Mouse (Mus musculus) intestine, embryonic 15.5 days (tissue): Measurements from ENCODE around the gene Ucma. TPM values are rescaled to one million over a fixed set of nuclear protein-coding genes. Genes with fewer than 3 reads are reported as not detected.

ENCODE experiments used
- ATAC-seq: fragments of 200-750 bp; cut with Nextera tagmentation; 2 replicates; pipeline ENCODE4 v1.8.0; 2017; ENCODE audit warnings: moderate TSS enrichment, moderate library complexity
- H3K27ac ChIP-seq: fragments of 300-500 bp; sonication (generic); 2 replicates; pipeline ENCODE4 v1.5.1; 2015; ENCODE audit warnings: mild to moderate bottlenecking, inconsistent platforms
- H3K27me3 ChIP-seq: fragments of 300-500 bp; sonication (generic); replicated peaks from 2 replicates; pipeline ENCODE4 v1.6.1; 2015; ENCODE audit warnings: inconsistent platforms
- H3K36me3 ChIP-seq: fragments of 300-500 bp; sonication (generic); 2 replicates; pipeline ENCODE4 v1.6.1; 2015; ENCODE audit warnings: inconsistent platforms
- H3K4me1 ChIP-seq: fragments of 300-500 bp; sonication (generic); replicated peaks from 2 replicates; pipeline ENCODE4 v1.6.1; 2015; ENCODE audit warnings: inconsistent platforms
- H3K4me2 ChIP-seq: fragments of 300-500 bp; sonication (generic); replicated peaks from 2 replicates; pipeline ENCODE4 v1.6.1; 2015; ENCODE audit warnings: mild to moderate bottlenecking, inconsistent platforms
- H3K4me3 ChIP-seq: fragments of 300-500 bp; sonication (generic); replicated peaks from 2 replicates; pipeline ENCODE4 v1.5.1; 2015; ENCODE audit warnings: inconsistent platforms
- H3K9ac ChIP-seq: fragments of 300-500 bp; sonication (generic); 2 replicates; pipeline ENCODE4 v1.6.1; 2015; ENCODE audit warnings: inconsistent platforms
- H3K9me3 ChIP-seq: fragments of 300-500 bp; sonication (generic); 2 replicates; pipeline ENCODE4 v1.6.1; 2016; ENCODE audit warnings: inconsistent platforms
- WGBS: fragments of 180-500 bp; shearing (Covaris S2); methylation state at CpG from one replicate; pipeline ENCODE4 v1.1.7; 2015; 5-methylcytosine and 5-hydroxymethylcytosine counted together
- polyA plus RNA-seq: library from polyadenylated mRNA; unstranded; fragments of >200 nt; fragmentation: Nextera tagmentation; extraction: Ambion mirVana; gene quantifications from 2 replicates; pipeline ENCODE4 v1.2.1, GENCODE M21; 2015

The Ucma gene
- polyA plus RNA-seq, 1 experiment from 2014 or later: not detected

DNA sequence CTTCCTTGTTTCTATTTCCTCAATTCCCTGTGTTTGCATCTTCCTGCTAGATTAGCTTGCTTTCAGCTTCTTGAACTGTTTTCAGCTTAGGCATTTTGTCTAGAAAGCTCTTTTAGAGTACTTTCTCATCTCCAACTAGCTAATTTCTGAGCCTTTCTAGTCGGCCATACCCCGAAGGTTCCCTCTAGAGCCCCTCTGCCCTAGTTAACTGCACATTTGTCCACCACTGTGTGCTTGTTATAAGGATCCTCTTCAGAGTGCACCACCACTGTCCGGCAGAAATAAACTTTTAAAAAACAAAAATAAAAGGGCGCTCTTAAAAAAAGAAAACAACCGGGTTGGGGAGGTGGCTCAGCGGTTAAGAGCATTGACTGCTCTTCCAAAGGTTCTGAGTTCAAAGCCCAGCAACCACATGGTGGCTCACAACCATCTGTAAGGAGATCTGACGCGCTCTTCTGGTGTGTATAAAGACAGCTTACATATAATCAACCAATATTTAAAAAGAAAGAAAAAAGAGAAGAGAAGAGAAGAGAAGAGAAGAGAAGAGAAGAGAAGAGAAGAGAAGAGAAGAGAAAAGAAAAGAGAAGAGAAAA, 36.1 kb downstream of the Ucma start:
- ATAC-seq: peak; percentile 40; the same call in 1 of the 2 replicates
- peak overlapping the region; percentile 55 for H3K4me2 ChIP-seq
- H3K27me3 ChIP-seq: no peaks in the 10 kb centered on the region
- peaks cover 6% of the 10 kb centered on the region; the same call in 1 of the 2 replicates for H3K4me1 ChIP-seq
- peak overlapping the region; percentile 74 for H3K4me3 ChIP-seq
- H3K9ac ChIP-seq: peak overlapping the region; percentile 65
- 11% methylated on average over 8 of the region's 8 CpGs for WGBS
- H3K9me3 ChIP-seq: no peaks in the 10 kb centered on the region
- no peaks in the 10 kb centered on the region for H3K36me3 ChIP-seq
- no peak overlapping the region for H3K27ac ChIP-seq

DNA sequence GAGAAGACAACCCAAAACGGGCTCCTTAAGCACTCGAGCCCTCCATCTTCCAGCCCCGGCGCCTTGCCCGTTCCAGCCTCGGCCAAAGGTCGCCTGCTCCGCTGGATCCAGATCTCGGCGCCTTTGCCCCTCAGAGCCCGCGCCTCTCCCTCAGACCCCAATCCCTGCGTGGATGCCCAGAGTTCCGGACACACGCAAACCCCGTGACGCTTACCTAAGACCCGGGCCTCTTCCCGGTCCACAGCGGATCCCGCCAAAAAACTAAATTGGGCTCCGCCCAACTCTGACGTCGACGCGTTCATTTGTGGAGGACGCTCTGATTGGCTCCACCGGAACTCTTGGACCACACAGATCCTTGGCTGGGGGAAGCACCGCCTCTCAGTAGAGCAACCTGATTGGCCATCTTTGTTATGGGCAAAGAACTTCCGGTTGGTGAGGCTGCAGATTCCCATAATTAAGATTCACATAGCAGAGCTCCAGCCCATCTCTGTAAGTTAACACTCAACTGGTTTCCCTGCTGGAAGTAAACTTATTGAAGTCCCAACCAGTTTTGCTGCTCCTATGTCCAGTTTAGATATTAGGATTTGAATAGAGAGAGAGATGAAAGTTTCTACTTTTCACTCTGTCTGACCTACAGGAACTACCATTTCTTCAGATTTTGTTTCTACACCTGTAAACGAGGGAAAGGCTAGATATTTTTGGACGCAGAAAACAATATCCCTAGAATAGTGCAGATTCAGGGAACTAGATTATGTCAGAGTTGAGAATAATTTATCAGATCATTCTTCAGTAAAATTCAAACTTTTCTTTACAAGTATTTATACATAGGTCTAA, 36.8 kb downstream of the Ucma start, which contains the start of gene Mcm10:
Gene Mcm10, minus strand, starts transcription at position 301 of the 834 bp plus-strand sequence.
- H3K4me3 ChIP-seq: peak within 1 kb of the TSS; percentile 74
- 3% methylated on average over 32 of the region's 32 CpGs for WGBS
- no peaks in the 10 kb centered on the region for H3K36me3 ChIP-seq
- H3K9ac ChIP-seq: peak within 1 kb of the TSS; percentile 65
- H3K4me2 ChIP-seq: peak within 1 kb of the TSS; percentile 55
- ATAC-seq: peak; percentile 99
- peaks cover 6% of the 10 kb centered on the region; the same call in 1 of the 2 replicates for H3K4me1 ChIP-seq
- H3K9me3 ChIP-seq: no peaks in the 10 kb centered on the region
- 0 out of 2 replicates have a peak within 1 kb of the TSS, but pooled peaks have one; percentile 59 for H3K27ac ChIP-seq
- no peaks in the 10 kb centered on the region for H3K27me3 ChIP-seq

GRCm38 (mm10) chr2:5014616-5015015, 38.7 kb downstream of the Ucma start:
- WGBS: 74% methylated on average over 7 of the region's 7 CpGs
- no peaks in the 10 kb centered on the region for H3K9me3 ChIP-seq
- no peak overlapping the region for H3K4me2 ChIP-seq
- H3K9ac ChIP-seq: no peak overlapping the region
- H3K27me3 ChIP-seq: no peaks in the 10 kb centered on the region
- no peak overlapping the region for H3K27ac ChIP-seq
- H3K36me3 ChIP-seq: no peaks in the 10 kb centered on the region
- H3K4me3 ChIP-seq: no peak overlapping the region
- ATAC-seq: no peak
- peaks cover 6% of the 10 kb centered on the region; the same call in 1 of the 2 replicates for H3K4me1 ChIP-seq

- ATAC-seq: no peak
- H3K4me2 ChIP-seq: no peak overlapping the region
- H3K9ac ChIP-seq: no peak overlapping the region
- H3K4me1 ChIP-seq: peaks cover 6% of the 10 kb centered on the region; the same call in 1 of the 2 replicates
- WGBS: 85% methylated on average over 6 of the region's 6 CpGs
- H3K36me3 ChIP-seq: no peaks in the 10 kb centered on the region
- H3K4me3 ChIP-seq: no peak overlapping the region
- H3K27ac ChIP-seq: no peak overlapping the region
- no peaks in the 10 kb centered on the region for H3K27me3 ChIP-seq
- no peaks in the 10 kb centered on the region for H3K9me3 ChIP-seq
Measured at GRCm38 (mm10) chr2:5015527-5015926, 39.6 kb downstream of the Ucma start.

DNA sequence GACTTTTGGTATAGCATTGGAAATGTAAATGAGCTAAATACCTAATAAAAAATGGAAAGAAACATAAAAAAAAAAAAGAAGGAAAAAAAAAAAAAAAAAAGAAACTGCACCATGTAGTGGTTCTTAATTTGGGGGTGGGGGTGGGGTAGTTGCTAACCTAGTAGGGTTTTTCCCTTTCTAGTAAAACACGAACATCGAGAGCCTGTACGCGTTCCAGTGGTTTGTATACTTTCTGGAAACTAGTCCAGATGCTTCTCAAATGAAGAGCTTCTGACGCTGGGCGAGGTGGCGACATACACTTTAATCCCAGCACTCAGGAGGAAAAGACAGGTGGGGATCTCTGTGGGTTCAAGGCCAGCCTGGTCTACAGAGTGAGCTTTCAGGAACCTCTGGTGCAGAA, 41.0 kb downstream of the Ucma start:
- H3K9ac ChIP-seq: no peak overlapping the region

GRCm38 (mm10) chr2:5019708-5020107, 43.8 kb downstream of the Ucma start:
- no peaks in the 10 kb centered on the region for H3K9me3 ChIP-seq
- WGBS: 59% methylated on average over 1 of the region's 1 CpGs
- H3K36me3 ChIP-seq: no peaks in the 10 kb centered on the region
- no peak overlapping the region for H3K4me3 ChIP-seq
- ATAC-seq: no peak
- H3K27me3 ChIP-seq: no peaks in the 10 kb centered on the region
- no peak overlapping the region for H3K4me2 ChIP-seq
- no peak overlapping the region for H3K27ac ChIP-seq
- H3K9ac ChIP-seq: no peak overlapping the region
- H3K4me1 ChIP-seq: no peaks in the 10 kb centered on the region

More for the DNA sequence above, 41.0 kb downstream of the Ucma start:
- ATAC-seq: no peak
- Histone ChIP-seq H3K4me3 (no peak overlapping the region), H3K9me3 (no peaks in the 10 kb centered on the region), H3K4me2 (no peak overlapping the region), H3K27me3 (no peaks in the 10 kb centered on the region), H3K27ac (no peak overlapping the region), H3K4me1 (no peaks in the 10 kb centered on the region), H3K36me3 (no peaks in the 10 kb centered on the region)
- 89% methylated on average over 7 of the region's 7 CpGs for WGBS

GRCm38 (mm10) chr2:5023275-5023674, 47.4 kb downstream of the Ucma start:
- H3K4me2 ChIP-seq: no peak overlapping the region
- ATAC-seq: no peak
- no peaks in the 10 kb centered on the region for H3K4me1 ChIP-seq
- no peak overlapping the region for H3K9ac ChIP-seq
- H3K27ac ChIP-seq: no peak overlapping the region
- no peaks in the 10 kb centered on the region for H3K36me3 ChIP-seq
- no peaks in the 10 kb centered on the region for H3K9me3 ChIP-seq
- H3K4me3 ChIP-seq: no peak overlapping the region
- WGBS: 63% methylated on average over 2 of the region's 2 CpGs
- no peaks in the 10 kb centered on the region for H3K27me3 ChIP-seq

DNA sequence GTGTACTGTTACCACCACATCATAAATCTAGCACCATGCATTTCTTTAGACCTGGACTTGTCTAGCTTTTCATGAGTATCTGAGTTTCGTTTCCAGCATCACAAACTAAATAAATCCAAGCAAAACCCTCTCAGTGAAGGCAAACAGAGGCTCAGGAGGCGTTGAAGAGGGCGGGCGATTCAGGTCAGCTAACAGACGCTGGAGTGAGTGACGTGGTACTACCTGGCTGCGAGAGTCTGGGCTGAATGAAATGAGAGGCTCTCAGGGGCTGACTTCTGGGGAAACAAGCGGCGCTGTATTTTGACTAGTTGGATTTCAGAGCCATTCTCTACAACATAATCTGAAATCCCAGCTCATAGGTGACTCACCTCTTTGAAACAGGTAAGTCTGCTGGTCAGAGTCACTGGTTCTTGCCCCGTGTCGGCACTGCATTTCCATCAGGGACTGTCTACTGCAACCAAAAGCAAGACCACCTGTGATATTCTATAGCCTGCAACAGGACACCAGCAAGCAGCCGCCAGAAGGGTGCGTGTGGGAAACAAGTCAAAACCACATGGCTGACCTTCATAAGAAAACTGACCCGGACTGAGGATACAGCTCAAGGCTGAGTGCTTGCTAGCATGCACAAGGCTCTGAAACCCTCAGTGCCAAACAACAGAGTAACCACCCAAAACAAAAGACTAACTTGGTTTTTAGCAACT, 47.9 kb downstream of the Ucma start:
- Histone ChIP-seq H3K4me3 (no peak overlapping the region), H3K9me3 (no peaks in the 10 kb centered on the region), H3K27me3 (no peaks in the 10 kb centered on the region), H3K4me1 (no peaks in the 10 kb centered on the region), H3K4me2 (no peak overlapping the region), H3K27ac (no peak overlapping the region), H3K9ac (no peak overlapping the region), H3K36me3 (no peaks in the 10 kb centered on the region)
- 66% methylated on average over 14 of the region's 14 CpGs for WGBS
- no peak for ATAC-seq

GRCm38 (mm10) chr2:5025162-5025733, 49.3 kb downstream of the Ucma start:
- Histone ChIP-seq H3K4me2 (no peak overlapping the region), H3K27ac (no peak overlapping the region), H3K36me3 (no peaks in the 10 kb centered on the region), H3K4me1 (no peaks in the 10 kb centered on the region), H3K9ac (no peak overlapping the region), H3K27me3 (no peaks in the 10 kb centered on the region), H3K9me3 (no peaks in the 10 kb centered on the region), H3K4me3 (no peak overlapping the region)
- ATAC-seq: no peak
- WGBS: 64% methylated on average over 4 of the region's 4 CpGs

DNA sequence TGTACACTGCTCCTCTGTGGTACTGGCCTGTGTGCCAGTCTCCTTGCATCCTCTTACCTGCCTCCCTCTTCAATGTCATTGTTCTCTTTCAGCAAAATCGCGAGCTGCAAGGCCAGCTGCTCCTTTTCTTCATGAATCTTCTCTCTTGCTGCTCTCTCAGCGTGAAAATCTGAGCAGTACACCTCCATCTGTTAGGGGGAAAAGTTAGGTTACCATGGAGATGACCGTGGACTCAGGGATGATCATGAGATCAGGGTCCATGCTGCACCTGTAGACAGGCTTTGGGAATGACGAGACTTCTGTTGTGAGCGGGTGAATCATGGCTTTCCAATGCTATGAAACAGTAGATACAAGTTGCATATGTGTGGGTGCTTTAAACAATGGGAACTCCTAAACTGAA, 51.1 kb downstream of the Ucma start:
- Histone ChIP-seq H3K36me3 (no peaks in the 10 kb centered on the region), H3K9me3 (no peaks in the 10 kb centered on the region), H3K4me2 (no peak overlapping the region), H3K27me3 (no peaks in the 10 kb centered on the region), H3K9ac (no peak overlapping the region), H3K27ac (no peak overlapping the region), H3K4me1 (no peaks in the 10 kb centered on the region), H3K4me3 (no peak overlapping the region)
- 77% methylated on average over 6 of the region's 6 CpGs for WGBS
- ATAC-seq: no peak

GRCm38 (mm10) chr2:5028047-5028446, 52.1 kb downstream of the Ucma start:
- H3K27ac ChIP-seq: no peak overlapping the region
- no peaks in the 10 kb centered on the region for H3K9me3 ChIP-seq
- H3K4me3 ChIP-seq: no peak overlapping the region
- H3K27me3 ChIP-seq: no peaks in the 10 kb centered on the region
- no peaks in the 10 kb centered on the region for H3K36me3 ChIP-seq
- 0 out of 2 replicates have a peak, but pooled peaks cover 2% of the 10 kb centered on the region for H3K4me1 ChIP-seq
- peak; percentile 48 for ATAC-seq
- H3K4me2 ChIP-seq: no peak overlapping the region
- 78% methylated on average over 7 of the region's 7 CpGs for WGBS
- H3K9ac ChIP-seq: no peak overlapping the region

GRCm38 (mm10) chr2:5029808-5030207, 53.9 kb downstream of the Ucma start:
- Histone ChIP-seq H3K36me3 (no peaks in the 10 kb centered on the region), H3K9ac (no peak overlapping the region), H3K9me3 (no peaks in the 10 kb centered on the region), H3K4me3 (no peak overlapping the region), H3K27ac (no peak overlapping the region), H3K4me2 (no peak overlapping the region), H3K27me3 (no peaks in the 10 kb centered on the region), H3K4me1 (0 out of 2 replicates have a peak, but pooled peaks cover 5% of the 10 kb centered on the region)
- WGBS: 93% methylated on average over 4 of the region's 4 CpGs
- no peak for ATAC-seq
